Mouse (Mus musculus) intestine, embryonic 15.5 days (tissue): Measurements from ENCODE around the gene Cnnm2. TPM values are rescaled to one million over a fixed set of nuclear protein-coding genes. Genes with fewer than 3 reads are reported as not detected.

Experiments
- ATAC-seq: fragments of 200-750 bp; cut with Nextera tagmentation; 2 replicates; pipeline ENCODE4 v1.8.0; 2017; ENCODE audit warnings: moderate TSS enrichment, moderate library complexity
- H3K27ac ChIP-seq: fragments of 300-500 bp; sonication (generic); 2 replicates; pipeline ENCODE4 v1.5.1; 2015; ENCODE audit warnings: mild to moderate bottlenecking, inconsistent platforms
- H3K27me3 ChIP-seq: fragments of 300-500 bp; sonication (generic); replicated peaks from 2 replicates; pipeline ENCODE4 v1.6.1; 2015; ENCODE audit warnings: inconsistent platforms
- H3K36me3 ChIP-seq: fragments of 300-500 bp; sonication (generic); 2 replicates; pipeline ENCODE4 v1.6.1; 2015; ENCODE audit warnings: inconsistent platforms
- H3K4me1 ChIP-seq: fragments of 300-500 bp; sonication (generic); replicated peaks from 2 replicates; pipeline ENCODE4 v1.6.1; 2015; ENCODE audit warnings: inconsistent platforms
- H3K4me2 ChIP-seq: fragments of 300-500 bp; sonication (generic); replicated peaks from 2 replicates; pipeline ENCODE4 v1.6.1; 2015; ENCODE audit warnings: mild to moderate bottlenecking, inconsistent platforms
- H3K4me3 ChIP-seq: fragments of 300-500 bp; sonication (generic); replicated peaks from 2 replicates; pipeline ENCODE4 v1.5.1; 2015; ENCODE audit warnings: inconsistent platforms
- H3K9ac ChIP-seq: fragments of 300-500 bp; sonication (generic); 2 replicates; pipeline ENCODE4 v1.6.1; 2015; ENCODE audit warnings: inconsistent platforms
- H3K9me3 ChIP-seq: fragments of 300-500 bp; sonication (generic); 2 replicates; pipeline ENCODE4 v1.6.1; 2016; ENCODE audit warnings: inconsistent platforms
- WGBS: fragments of 180-500 bp; shearing (Covaris S2); methylation state at CpG from one replicate; pipeline ENCODE4 v1.1.7; 2015; 5-methylcytosine and 5-hydroxymethylcytosine counted together
- polyA plus RNA-seq: library from polyadenylated mRNA; unstranded; fragments of >200 nt; fragmentation: Nextera tagmentation; extraction: Ambion mirVana; gene quantifications from 2 replicates; pipeline ENCODE4 v1.2.1, GENCODE M21; 2015

Cnnm2 gene
- polyA plus RNA-seq, 1 experiment from 2014 or later, result 2.9 TPM

DNA sequence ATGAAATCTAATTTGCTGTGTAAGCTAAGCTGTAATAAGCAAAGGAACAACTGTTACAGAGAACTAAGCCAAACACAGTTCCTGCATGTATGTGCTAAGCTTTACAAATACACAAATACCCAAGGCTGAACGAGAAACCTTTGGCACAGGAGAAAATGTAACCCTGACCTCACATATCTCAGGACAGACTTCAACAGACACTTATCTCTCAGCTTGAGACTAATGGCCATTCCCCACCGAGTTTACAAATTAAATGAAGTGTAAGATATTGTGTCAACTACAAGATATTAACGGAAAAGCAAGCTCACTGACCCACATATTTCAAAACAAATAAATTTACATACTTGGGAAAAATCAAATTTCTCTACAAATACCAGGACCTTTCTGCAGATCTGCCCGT is 166.7 kb downstream of the Cnnm2 start:
- no peak overlapping the region for H3K9ac ChIP-seq
- H3K4me3 ChIP-seq, result no peak overlapping the region
- no peak for ATAC-seq
- no peaks in the 10 kb centered on the region for H3K27me3 ChIP-seq
- H3K4me2 ChIP-seq, result no peak overlapping the region
- no peaks in the 10 kb centered on the region for H3K9me3 ChIP-seq
- no peaks in the 10 kb centered on the region for H3K36me3 ChIP-seq
- no peaks in the 10 kb centered on the region for H3K4me1 ChIP-seq
- 54% methylated on average over 4 of the region's 4 CpGs for WGBS
- H3K27ac ChIP-seq, result no peak overlapping the region

DNA sequence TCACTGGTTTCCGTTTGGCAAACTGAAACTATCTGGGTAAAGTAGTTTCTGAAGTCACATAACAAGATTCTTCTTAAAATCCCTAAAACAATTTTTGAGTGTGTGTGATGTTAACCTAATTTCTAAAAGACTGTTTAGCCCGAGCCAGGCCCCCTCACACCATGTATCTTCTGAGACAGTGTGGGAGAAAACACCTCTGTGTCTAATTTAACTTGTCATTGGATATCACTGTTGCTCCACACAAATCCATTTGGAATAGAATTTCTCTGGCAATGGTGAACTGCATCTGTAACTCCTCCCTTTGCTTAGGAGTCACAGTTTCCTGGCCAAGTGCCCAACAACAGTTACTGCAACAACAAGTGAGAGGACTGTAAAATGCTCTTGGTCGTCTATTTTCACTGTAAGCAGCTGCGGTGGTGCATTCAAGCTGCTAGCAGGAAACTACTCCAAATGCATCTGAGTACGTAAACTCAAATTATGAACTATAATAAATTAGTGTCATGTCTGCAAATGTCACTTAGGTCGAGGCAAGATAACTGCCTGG is 167.7 kb downstream of the Cnnm2 start:
- WGBS, result 39% methylated on average over 6 of the region's 6 CpGs

More for the DNA sequence above, 167.7 kb downstream of the Cnnm2 start:
- no peak for ATAC-seq
- no peaks in the 10 kb centered on the region for H3K36me3 ChIP-seq
- no peak overlapping the region for H3K4me2 ChIP-seq
- H3K27ac ChIP-seq, result no peak overlapping the region
- no peak overlapping the region for H3K4me3 ChIP-seq
- no peaks in the 10 kb centered on the region for H3K9me3 ChIP-seq
- H3K9ac ChIP-seq, result no peak overlapping the region
- H3K4me1 ChIP-seq, result no peaks in the 10 kb centered on the region
- H3K27me3 ChIP-seq, result no peaks in the 10 kb centered on the region

Other genes starting within 250 kb of the Cnnm2 start
- 69.9 and 72.4 TPM in 2 replicates for gene Arl3, start 188.4 kb upstream of the Cnnm2 start, polyA plus RNA-seq
- 18.2 and 20.5 TPM in 2 replicates for gene Sfxn2, start 188.2 kb upstream of the Cnnm2 start, polyA plus RNA-seq
- gene Wbp1l, start 162.5 kb upstream of the Cnnm2 start, polyA plus RNA-seq, result 39.5 and 40.7 TPM in 2 replicates
- 0.30 TPM in 1 of 2 replicates, not detected in the other for gene Cyp17a1, start 88.4 kb upstream of the Cnnm2 start, polyA plus RNA-seq
- gene Borcs7, start 71.7 kb upstream of the Cnnm2 start, polyA plus RNA-seq, result 14.5 and 15.2 TPM in 2 replicates
- gene As3mt, start 54.1 kb upstream of the Cnnm2 start, polyA plus RNA-seq, result 59.4 and 63.4 TPM in 2 replicates